Mouse (Mus musculus) embryonic facial prominence, embryonic 15.5 days (tissue): ENCODE data around the gene Gm42674. TPM values are rescaled to one million over a fixed set of nuclear protein-coding genes. Genes with fewer than 3 reads are reported as not detected.

Source experiments
- ATAC-seq: fragments of 200-750 bp; cut with Nextera tagmentation; 2 replicates; pipeline ENCODE4 v1.8.0; 2017; ENCODE audit warnings: low read depth, moderate TSS enrichment; ENCODE audit not compliant: insufficient number of reproducible peaks, low FRiP score, low TSS enrichment
- H3K27ac ChIP-seq: fragments of 300-500 bp; sonication (generic); replicated peaks from 2 replicates; pipeline ENCODE4 v1.5.1; 2015; ENCODE audit warnings: mild to moderate bottlenecking, inconsistent platforms
- H3K27me3 ChIP-seq: fragments of 300-500 bp; sonication (generic); 2 replicates; pipeline ENCODE4 v1.6.1; 2015; ENCODE audit warnings: inconsistent platforms
- H3K36me3 ChIP-seq: fragments of 300-500 bp; sonication (generic); 2 replicates; pipeline ENCODE4 v1.6.1; 2015; ENCODE audit warnings: mild to moderate bottlenecking, inconsistent platforms
- H3K4me1 ChIP-seq: fragments of 300-500 bp; sonication (generic); 2 replicates; pipeline ENCODE4 v1.6.1; 2015; ENCODE audit warnings: inconsistent platforms
- H3K4me2 ChIP-seq: fragments of 300-500 bp; sonication (generic); replicated peaks from 2 replicates; pipeline ENCODE4 v1.6.1; 2015; ENCODE audit warnings: mild to moderate bottlenecking, inconsistent platforms
- H3K4me3 ChIP-seq: fragments of 300-500 bp; sonication (generic); replicated peaks from 2 replicates; pipeline ENCODE4 v1.5.1; 2015; ENCODE audit warnings: mild to moderate bottlenecking, inconsistent platforms
- H3K9ac ChIP-seq: fragments of 300-500 bp; sonication (generic); 2 replicates; pipeline ENCODE4 v1.6.1; 2015; ENCODE audit warnings: inconsistent platforms
- H3K9me3 ChIP-seq: fragments of 300-500 bp; sonication (generic); replicated peaks from 2 replicates; pipeline ENCODE4 v1.6.1; 2016; ENCODE audit warnings: inconsistent platforms
- WGBS: fragments of 180-500 bp; shearing (Covaris S2); methylation state at CpG from one replicate; pipeline ENCODE4 v1.1.7; 2015; 5-methylcytosine and 5-hydroxymethylcytosine counted together
- polyA plus RNA-seq: library from polyadenylated mRNA; unstranded; fragments of >200 nt; fragmentation: Nextera tagmentation; extraction: Ambion mirVana; gene quantifications from 2 replicates; pipeline ENCODE4 v1.2.1, GENCODE M21; 2015

The Gm42674 gene
- polyA plus RNA-seq, 1 experiment from 2014 or later, result not detected

DNA sequence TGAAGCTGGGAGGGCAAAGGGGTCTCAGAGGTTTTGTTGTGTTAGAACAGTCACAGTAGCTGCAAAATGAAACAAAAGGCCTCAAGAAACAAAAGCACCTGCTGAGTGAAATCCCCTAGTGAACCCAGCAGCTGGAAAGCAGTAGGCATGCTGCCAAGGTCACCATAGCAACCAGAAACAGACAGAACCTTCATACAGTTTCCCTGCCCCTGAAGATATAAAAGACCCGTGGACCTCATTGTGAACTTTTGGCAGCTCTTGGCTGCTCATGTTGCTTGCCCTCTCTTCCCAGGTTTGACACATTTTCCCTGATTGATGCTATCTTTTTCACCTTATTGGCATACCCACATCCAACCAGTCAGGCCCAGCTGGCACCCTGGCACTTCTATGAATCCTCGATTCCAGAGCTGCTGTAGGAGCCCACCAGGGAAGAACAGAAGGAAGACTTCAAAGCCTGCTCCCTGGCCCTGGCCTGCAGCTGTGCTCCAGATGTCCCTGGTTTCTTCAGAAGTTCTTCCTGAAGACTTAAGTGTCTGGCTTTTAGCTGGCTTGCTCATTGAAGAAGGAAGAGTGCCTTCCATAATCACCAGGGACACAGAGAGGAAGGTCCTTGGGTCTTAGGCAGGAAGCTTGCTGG lies 21.8 kb downstream of the Gm42674 start:
- no peaks in the 10 kb centered on the region for H3K27me3 ChIP-seq
- no peaks in the 10 kb centered on the region for H3K36me3 ChIP-seq
- WGBS, result 7% methylated on average over 2 of the region's 2 CpGs
- ATAC-seq, result peak; percentile 44; the same call in 1 of the 2 replicates
- no peak overlapping the region; the same call in 1 of the 2 replicates for H3K27ac ChIP-seq
- no peaks in the 10 kb centered on the region for H3K9me3 ChIP-seq
- H3K4me2 ChIP-seq, result no peak overlapping the region
- H3K4me3 ChIP-seq, result no peak overlapping the region
- H3K4me1 ChIP-seq, result peaks cover 16% of the 10 kb centered on the region
- H3K9ac ChIP-seq, result no peak overlapping the region

DNA sequence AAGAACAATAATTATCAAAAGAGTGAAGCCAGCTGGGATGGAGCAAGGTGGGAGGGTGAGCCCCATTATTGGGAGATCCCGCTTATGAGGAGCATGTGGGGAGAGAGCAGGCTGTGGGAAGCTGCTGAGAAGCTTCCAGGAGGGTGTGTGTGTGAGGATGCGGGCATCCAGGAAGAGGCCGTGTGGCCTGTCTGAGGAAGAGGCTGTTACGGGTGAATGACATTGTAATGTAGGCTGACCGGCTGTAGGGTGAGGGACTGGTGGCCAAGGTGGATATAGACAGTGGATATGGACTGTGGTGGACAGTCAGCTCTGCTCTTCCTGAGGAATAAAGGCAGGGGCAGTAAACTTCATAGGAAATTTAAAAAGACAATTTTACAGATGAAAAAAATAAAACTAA lies 23.8 kb downstream of the Gm42674 start:
- Histone ChIP-seq H3K4me2 (no peak overlapping the region), H3K27ac (no peak overlapping the region)
- ATAC-seq, result no peak

DNA sequence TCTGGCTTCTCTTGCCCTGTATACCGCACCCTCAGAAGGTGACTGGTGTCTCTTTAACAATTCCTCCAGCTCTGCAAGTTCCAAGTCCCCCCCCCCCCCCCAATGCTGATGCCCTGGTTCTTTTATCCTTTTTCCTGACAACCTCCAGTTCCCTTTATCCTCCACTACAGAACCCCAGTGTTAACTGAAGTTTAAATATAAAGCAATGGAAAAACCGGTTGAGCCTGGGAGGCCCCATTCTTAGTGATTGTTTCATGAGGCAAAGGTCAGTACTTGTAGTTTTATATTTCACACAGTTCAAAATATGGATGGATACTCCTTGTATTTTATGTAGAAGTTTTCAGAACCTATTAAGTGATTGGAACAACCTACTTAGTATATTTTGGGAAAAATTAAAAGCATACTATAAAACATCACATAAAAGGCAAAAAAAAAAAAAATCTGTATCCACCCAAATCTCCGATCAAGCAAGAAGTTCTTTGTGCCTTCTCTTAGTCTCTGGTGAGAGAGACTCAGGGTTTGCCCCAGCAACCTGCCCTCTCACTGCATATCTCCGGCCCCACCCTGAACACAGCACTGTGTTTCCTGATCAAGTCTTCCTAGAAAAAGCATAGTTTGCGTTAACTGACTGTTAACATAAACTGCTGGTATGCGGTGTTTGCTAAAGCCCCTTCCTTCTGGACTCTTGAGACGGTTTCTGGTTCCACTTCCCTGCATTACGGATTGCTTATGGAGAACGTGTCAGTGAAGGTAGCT lies 24.7 kb downstream of the Gm42674 start:
- ATAC-seq, result no peak
- Histone ChIP-seq H3K4me2 (no peak overlapping the region), H3K36me3 (no peaks in the 10 kb centered on the region), H3K4me1 (peaks cover 16% of the 10 kb centered on the region), H3K9ac (no peak overlapping the region), H3K9me3 (no peaks in the 10 kb centered on the region), H3K27ac (no peak overlapping the region), H3K27me3 (no peaks in the 10 kb centered on the region), H3K4me3 (no peak overlapping the region)
- WGBS, result 70% methylated on average over 9 of the region's 9 CpGs

More for the DNA sequence above, 23.8 kb downstream of the Gm42674 start:
- Histone ChIP-seq H3K36me3 (no peaks in the 10 kb centered on the region), H3K27me3 (no peaks in the 10 kb centered on the region), H3K4me1 (peaks cover 16% of the 10 kb centered on the region), H3K9me3 (no peaks in the 10 kb centered on the region), H3K9ac (no peak overlapping the region), H3K4me3 (no peak overlapping the region)
- 73% methylated on average over 5 of the region's 5 CpGs for WGBS

DNA sequence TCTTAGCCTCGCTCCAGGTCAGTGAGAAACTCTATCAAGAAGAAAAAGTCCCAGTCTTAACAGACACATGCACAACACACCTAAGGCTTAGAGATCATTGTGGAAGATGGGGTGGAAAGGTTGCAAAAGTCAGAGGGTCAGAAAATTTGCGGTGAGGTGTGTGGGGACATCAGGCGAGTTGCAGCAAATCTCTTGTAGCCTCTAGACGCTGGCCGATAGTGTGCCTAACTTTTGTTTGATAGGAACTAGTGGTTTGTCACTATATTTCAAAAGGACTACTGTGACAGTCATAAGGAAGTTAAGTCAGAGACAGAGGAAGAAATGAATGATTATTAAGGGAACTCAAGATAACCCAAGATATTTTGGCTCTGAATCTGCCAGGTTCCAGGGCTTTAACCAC lies 25.7 kb downstream of the Gm42674 start:
- Histone ChIP-seq H3K36me3 (no peaks in the 10 kb centered on the region), H3K4me2 (no peak overlapping the region), H3K27ac (no peak overlapping the region), H3K9me3 (no peaks in the 10 kb centered on the region), H3K27me3 (no peaks in the 10 kb centered on the region), H3K9ac (no peak overlapping the region), H3K4me1 (peaks cover 16% of the 10 kb centered on the region), H3K4me3 (no peak overlapping the region)
- 89% methylated on average over 5 of the region's 5 CpGs for WGBS
- no peak for ATAC-seq

DNA sequence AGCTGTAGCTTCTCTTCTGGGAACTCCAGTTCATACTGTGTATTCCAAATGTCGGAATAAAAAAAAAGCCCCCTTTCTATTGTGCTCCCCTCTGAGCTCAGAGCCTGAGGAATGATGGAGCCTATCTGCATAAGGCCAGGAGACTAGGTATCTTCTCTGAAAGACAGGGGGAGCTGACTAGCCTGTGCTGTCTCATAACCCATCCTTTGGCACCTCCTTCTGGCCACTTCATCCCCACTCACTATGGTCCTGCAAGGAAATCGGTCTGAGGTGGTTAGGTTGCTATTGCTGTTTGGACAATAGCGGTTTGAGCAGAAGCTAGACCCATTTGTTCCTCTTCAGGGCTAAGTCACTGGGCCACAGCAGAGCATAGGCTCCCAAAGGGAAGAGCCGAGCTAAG lies 26.1 kb downstream of the Gm42674 start:
- Histone ChIP-seq H3K9me3 (no peaks in the 10 kb centered on the region), H3K4me3 (no peak overlapping the region), H3K4me1 (peaks cover 16% of the 10 kb centered on the region), H3K4me2 (no peak overlapping the region), H3K27me3 (no peaks in the 10 kb centered on the region), H3K27ac (no peak overlapping the region), H3K9ac (no peak overlapping the region), H3K36me3 (no peaks in the 10 kb centered on the region)
- 60% methylated on average over 4 of the region's 4 CpGs for WGBS
- ATAC-seq, result no peak

DNA sequence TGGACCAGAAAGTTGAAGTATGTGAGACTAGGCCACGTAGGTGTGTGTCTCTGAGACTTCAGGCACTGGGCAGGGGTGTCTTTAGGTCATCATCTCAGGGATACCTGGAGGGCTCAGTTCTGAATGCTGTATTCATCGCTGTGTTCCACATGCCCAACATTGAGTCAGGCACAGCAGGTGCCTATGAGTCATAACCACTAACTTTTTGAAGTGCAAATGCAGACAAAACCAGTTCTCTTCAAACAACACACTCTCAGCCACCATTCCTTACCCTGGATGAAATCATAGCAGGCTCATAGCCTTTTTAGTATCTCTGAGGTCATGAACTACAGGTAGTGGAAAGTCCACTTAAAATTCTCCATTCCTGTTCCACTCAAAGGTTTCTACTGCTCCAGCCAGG lies 27.6 kb downstream of the Gm42674 start:
- no peaks in the 10 kb centered on the region for H3K27me3 ChIP-seq
- H3K9me3 ChIP-seq, result no peaks in the 10 kb centered on the region
- H3K4me2 ChIP-seq, result no peak overlapping the region
- ATAC-seq, result peak; percentile 55; the same call in 1 of the 2 replicates
- no peak overlapping the region for H3K4me3 ChIP-seq
- H3K9ac ChIP-seq, result no peak overlapping the region
- 69% methylated on average over 2 of the region's 2 CpGs for WGBS
- H3K27ac ChIP-seq, result no peak overlapping the region
- H3K4me1 ChIP-seq, result 0 out of 2 replicates have a peak, but pooled peaks cover 4% of the 10 kb centered on the region
- H3K36me3 ChIP-seq, result no peaks in the 10 kb centered on the region

DNA sequence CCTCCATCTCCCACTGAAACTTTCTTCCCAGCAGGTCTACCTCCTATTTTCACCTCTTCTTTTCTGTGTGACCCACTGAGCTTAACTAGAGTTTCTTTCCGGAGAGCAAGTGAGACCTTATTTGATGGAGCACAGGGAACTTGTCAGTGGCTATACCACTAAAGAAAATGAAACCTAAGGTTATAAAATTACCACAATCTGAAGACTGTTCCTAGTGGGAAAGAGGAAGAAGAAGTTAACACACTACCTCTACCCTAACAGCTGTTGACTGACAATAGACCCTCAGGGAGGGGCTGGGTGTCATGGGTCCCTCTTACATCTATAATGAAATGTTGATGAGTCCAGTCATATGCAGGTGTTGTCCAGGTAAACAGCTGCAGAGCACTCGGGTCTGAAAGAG lies 30.3 kb downstream of the Gm42674 start:
- H3K36me3 ChIP-seq, result no peaks in the 10 kb centered on the region
- ATAC-seq, result no peak
- H3K9ac ChIP-seq, result no peak overlapping the region
- no peak overlapping the region for H3K4me2 ChIP-seq
- no peaks in the 10 kb centered on the region for H3K4me1 ChIP-seq
- H3K9me3 ChIP-seq, result no peaks in the 10 kb centered on the region
- no peak overlapping the region for H3K4me3 ChIP-seq
- no peak overlapping the region for H3K27ac ChIP-seq
- WGBS, result 80% methylated on average over 2 of the region's 2 CpGs
- no peaks in the 10 kb centered on the region for H3K27me3 ChIP-seq

DNA sequence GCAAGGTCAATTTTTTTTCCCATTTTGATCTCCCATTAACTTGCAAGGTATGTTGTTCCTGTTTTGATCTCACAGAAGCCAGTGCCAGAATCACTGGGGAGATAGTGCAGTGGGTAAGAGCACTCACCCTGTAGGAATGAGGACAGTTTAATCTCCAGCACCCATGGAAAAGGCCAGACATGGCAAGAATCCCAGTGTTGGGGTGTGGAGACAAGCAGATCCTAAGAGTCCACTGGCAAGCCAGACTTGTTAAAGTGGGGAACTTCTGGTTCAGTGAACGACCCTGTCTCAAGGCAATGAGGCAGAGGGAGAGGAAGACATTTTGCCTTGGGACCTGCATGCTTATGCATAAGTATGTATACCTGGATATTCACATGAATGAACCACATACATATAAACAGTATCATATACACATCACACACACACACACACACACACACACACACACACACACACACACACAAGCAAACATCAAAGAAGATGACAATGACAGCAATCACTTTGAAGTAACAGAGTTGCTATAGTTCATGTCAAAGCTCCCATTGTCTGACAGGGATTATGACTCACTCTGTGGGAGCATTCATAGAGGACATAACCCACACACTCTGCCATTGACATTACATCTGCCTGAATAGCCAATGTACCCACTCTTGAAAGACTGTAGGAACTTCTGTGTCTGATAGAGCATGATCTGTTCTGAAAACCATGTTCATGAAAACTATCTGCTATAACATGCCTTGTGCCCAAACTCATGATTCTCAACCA lies 37.0 kb downstream of the Gm42674 start:
- no peak overlapping the region for H3K4me2 ChIP-seq
- WGBS, result 47% methylated on average over 1 of the region's 1 CpGs
- ATAC-seq, result no peak
- H3K4me1 ChIP-seq, result no peaks in the 10 kb centered on the region
- no peaks in the 10 kb centered on the region for H3K27me3 ChIP-seq
- H3K27ac ChIP-seq, result no peak overlapping the region
- no peaks in the 10 kb centered on the region for H3K9me3 ChIP-seq
- no peak overlapping the region for H3K9ac ChIP-seq
- H3K4me3 ChIP-seq, result no peak overlapping the region
- H3K36me3 ChIP-seq, result no peaks in the 10 kb centered on the region

DNA sequence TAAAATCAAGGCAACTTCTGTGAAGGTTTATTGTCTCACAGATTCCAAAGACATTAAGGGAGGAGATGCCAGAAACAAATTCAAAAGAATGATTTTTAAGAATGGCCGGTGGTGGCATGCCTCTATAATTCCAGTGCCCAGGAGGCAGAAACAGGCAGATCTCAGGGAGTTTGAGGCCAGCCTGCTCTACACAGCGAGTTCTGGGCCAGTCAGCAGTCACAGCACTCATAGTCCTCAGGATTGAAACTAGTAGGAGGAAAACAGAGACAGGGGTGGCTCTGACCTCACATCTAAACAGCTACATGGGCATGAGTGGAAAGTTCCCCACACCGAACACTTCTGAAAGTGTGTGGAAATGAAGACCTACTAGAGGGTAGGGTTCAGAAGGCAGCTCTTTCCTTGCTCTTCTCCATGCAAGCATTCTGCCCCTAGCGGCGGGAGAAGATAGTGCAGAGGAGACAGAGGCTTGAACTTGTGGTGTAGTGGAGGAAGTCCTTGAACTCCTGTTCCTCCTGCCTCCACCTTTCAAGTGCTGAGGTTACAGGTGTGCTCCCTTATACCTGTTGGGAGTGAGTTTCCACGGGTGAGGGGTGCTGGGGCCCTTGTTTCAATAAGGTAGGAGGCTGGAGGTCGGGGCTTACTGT lies 37.9 kb downstream of the Gm42674 start:
- ATAC-seq, result no peak
- H3K4me3 ChIP-seq, result no peak overlapping the region
- WGBS, result 52% methylated on average over 7 of the region's 7 CpGs

DNA sequence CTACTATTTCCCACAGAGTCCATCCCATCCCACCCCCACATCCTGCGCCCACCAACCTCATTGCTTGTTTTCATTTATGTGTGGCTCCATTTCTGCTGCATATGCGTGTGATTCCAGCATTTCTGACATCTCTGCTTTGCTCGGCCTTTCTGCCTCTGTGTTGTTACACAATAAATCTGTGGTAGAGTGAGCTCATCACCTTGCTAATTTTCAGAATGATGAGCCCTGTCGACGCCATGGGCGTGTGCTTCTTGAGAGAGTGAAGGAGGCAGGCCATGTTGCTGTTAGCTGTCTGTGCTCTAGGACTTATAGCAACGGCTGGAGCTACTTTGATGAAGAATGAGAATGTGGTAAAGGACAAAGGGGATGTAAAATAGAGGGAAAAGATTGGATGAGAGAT lies 39.3 kb downstream of the Gm42674 start:
- ATAC-seq, result no peak
- Histone ChIP-seq H3K36me3 (no peaks in the 10 kb centered on the region), H3K4me1 (no peaks in the 10 kb centered on the region), H3K4me2 (no peak overlapping the region), H3K9ac (no peak overlapping the region), H3K4me3 (no peak overlapping the region), H3K27ac (no peak overlapping the region), H3K9me3 (no peaks in the 10 kb centered on the region), H3K27me3 (no peaks in the 10 kb centered on the region)
- WGBS, result 75% methylated on average over 7 of the region's 7 CpGs

More for the DNA sequence above, 37.9 kb downstream of the Gm42674 start:
- H3K9ac ChIP-seq, result no peak overlapping the region
- no peaks in the 10 kb centered on the region for H3K4me1 ChIP-seq
- no peak overlapping the region for H3K27ac ChIP-seq
- no peaks in the 10 kb centered on the region for H3K36me3 ChIP-seq
- H3K9me3 ChIP-seq, result no peaks in the 10 kb centered on the region
- H3K4me2 ChIP-seq, result no peak overlapping the region
- no peaks in the 10 kb centered on the region for H3K27me3 ChIP-seq

DNA sequence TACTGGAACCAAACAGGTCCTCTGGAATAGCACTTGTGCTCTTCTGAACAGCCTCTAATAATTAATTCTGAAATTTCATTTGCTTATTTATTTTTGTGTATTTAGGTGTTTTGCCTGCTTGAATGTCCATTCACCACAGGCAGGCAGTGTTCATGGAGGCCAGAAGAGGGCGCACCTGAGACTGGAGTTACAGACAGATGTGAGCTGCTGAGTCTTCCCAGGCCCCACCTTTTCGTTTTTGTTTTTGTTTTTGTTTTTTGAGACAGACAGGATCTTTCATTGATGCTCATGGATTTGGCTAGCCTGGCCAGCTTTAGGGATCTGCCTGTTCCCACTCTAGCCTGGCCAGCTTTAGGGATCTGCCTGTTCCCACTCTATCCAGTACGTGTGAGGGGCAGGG lies 42.5 kb downstream of the Gm42674 start:
- Histone ChIP-seq H3K27ac (no peak overlapping the region), H3K36me3 (no peaks in the 10 kb centered on the region), H3K4me1 (no peaks in the 10 kb centered on the region), H3K4me3 (no peak overlapping the region), H3K9me3 (no peaks in the 10 kb centered on the region), H3K27me3 (no peaks in the 10 kb centered on the region), H3K4me2 (no peak overlapping the region), H3K9ac (no peak overlapping the region)
- ATAC-seq, result no peak
- 45% methylated on average over 3 of the region's 3 CpGs for WGBS
